Mouse (Mus musculus): ENCODE measurements around the gene Prpsap2. TPM values are rescaled to one million over a fixed set of nuclear protein-coding genes. Genes with fewer than 3 reads are reported as not detected.
"Not testable (repeated sequence)": the region's sequence is repeated elsewhere in the genome, so short reads cannot be mapped to it uniquely, and the experiment has no call there.

Prpsap2 gene
- 28.0 and 31.7 TPM in 2 replicates for polyA plus RNA-seq (2014; fragmentation: Nextera tagmentation; extraction: Ambion mirVana)

GRCm38 (mm10) chr11:61761584-61762407, at the start of gene Prpsap2:
Gene Prpsap2, minus strand, starts transcription at chr11:61762088.
- H3K4me1 ChIP-seq (ENCODE audit: control insufficient read depth, insufficient read depth, low read length), result peaks cover 6% of the 10 kb centered on the region; the same call in 1 of the 2 replicates
- no peaks in the 10 kb centered on the region for H3K9me3 ChIP-seq (ENCODE audit: control insufficient read depth, low read length)
- H3K27me3 ChIP-seq (ENCODE audit: control insufficient read depth, insufficient read depth, low read length), result no peaks in the 10 kb centered on the region
- H3K4me2 ChIP-seq (replicated peaks; ENCODE audit: low read depth, low read length), result peak within 1 kb of the TSS; percentile 73
- under 1% methylated on average over 51 of the region's 51 CpGs for WGBS
- H3K9ac ChIP-seq (ENCODE audit: low read depth, low read length), result peak within 1 kb of the TSS; percentile 82
- H3K36me3 ChIP-seq (ENCODE audit: control insufficient read depth, insufficient read depth, low read length), result no peaks in the 10 kb centered on the region; the same call in 1 of the 2 replicates
- ATAC-seq (ENCODE audit: low FRiP score, low TSS enrichment), result peak; percentile 97
- H3K4me3 ChIP-seq (ENCODE audit: low read length), result peak within 1 kb of the TSS; percentile 54
- peak within 1 kb of the TSS; percentile 68 for H3K27ac ChIP-seq (ENCODE audit: low read depth, low read length)

GRCm38 (mm10) chr11:61809793-61810192, 47.9 kb upstream of the Prpsap2 start:
- WGBS, result 46% methylated on average over 4 of the region's 4 CpGs
- Histone ChIP-seq H3K9me3 (ENCODE audit: control insufficient read depth, low read length) (no peaks in the 10 kb centered on the region), H3K27me3 (ENCODE audit: control insufficient read depth, insufficient read depth, low read length) (no peaks in the 10 kb centered on the region), H3K9ac (ENCODE audit: low read depth, low read length) (no peak overlapping the region), H3K4me1 (ENCODE audit: control insufficient read depth, insufficient read depth, low read length) (no peaks in the 10 kb centered on the region), H3K36me3 (ENCODE audit: control insufficient read depth, insufficient read depth, low read length) (peaks cover 36% of the 10 kb centered on the region; the same call in 1 of the 2 replicates), H3K27ac (ENCODE audit: low read depth, low read length) (no peak overlapping the region), H3K4me2 (replicated peaks; ENCODE audit: low read depth, low read length) (no peak overlapping the region), H3K4me3 (ENCODE audit: low read length) (no peak overlapping the region)
- no peak for ATAC-seq (ENCODE audit: low FRiP score, low TSS enrichment)

GRCm38 (mm10) chr11:61808551-61809117, 46.7 kb upstream of the Prpsap2 start:
- Histone ChIP-seq H3K4me3 (ENCODE audit: low read length) (no peak overlapping the region), H3K4me2 (replicated peaks; ENCODE audit: low read depth, low read length) (no peak overlapping the region), H3K27ac (ENCODE audit: low read depth, low read length) (no peak overlapping the region), H3K36me3 (ENCODE audit: control insufficient read depth, insufficient read depth, low read length) (peaks cover 34% of the 10 kb centered on the region; the same call in 1 of the 2 replicates), H3K27me3 (ENCODE audit: control insufficient read depth, insufficient read depth, low read length) (no peaks in the 10 kb centered on the region), H3K4me1 (ENCODE audit: control insufficient read depth, insufficient read depth, low read length) (no peaks in the 10 kb centered on the region), H3K9ac (ENCODE audit: low read depth, low read length) (no peak overlapping the region), H3K9me3 (ENCODE audit: control insufficient read depth, low read length) (no peaks in the 10 kb centered on the region)
- ATAC-seq (ENCODE audit: low FRiP score, low TSS enrichment), result no peak
- 89% methylated on average over 2 of the region's 2 CpGs for WGBS

GRCm38 (mm10) chr11:61793441-61793840, 31.6 kb upstream of the Prpsap2 start:
- H3K4me1 ChIP-seq (ENCODE audit: control insufficient read depth, insufficient read depth, low read length), result no peaks in the 10 kb centered on the region
- no peak overlapping the region for H3K27ac ChIP-seq (ENCODE audit: low read depth, low read length)
- H3K4me3 ChIP-seq (ENCODE audit: low read length), result no peak overlapping the region
- H3K9me3 ChIP-seq (ENCODE audit: control insufficient read depth, low read length), result no peaks in the 10 kb centered on the region
- no peaks in the 10 kb centered on the region for H3K27me3 ChIP-seq (ENCODE audit: control insufficient read depth, insufficient read depth, low read length)
- H3K9ac ChIP-seq (ENCODE audit: low read depth, low read length), result no peak overlapping the region
- no peak for ATAC-seq (ENCODE audit: low FRiP score, low TSS enrichment)
- WGBS, result 88% methylated on average over 1 of the region's 1 CpGs
- no peak overlapping the region for H3K4me2 ChIP-seq (replicated peaks; ENCODE audit: low read depth, low read length)
- H3K36me3 ChIP-seq (ENCODE audit: control insufficient read depth, insufficient read depth, low read length), result peaks cover 22% of the 10 kb centered on the region; the same call in 1 of the 2 replicates

- H3K9ac ChIP-seq (ENCODE audit: low read depth, low read length), result no peak overlapping the region
- no peak overlapping the region for H3K27ac ChIP-seq (ENCODE audit: low read depth, low read length)
- no peak overlapping the region for H3K4me2 ChIP-seq (replicated peaks; ENCODE audit: low read depth, low read length)
- no peak overlapping the region for H3K4me3 ChIP-seq (ENCODE audit: low read length)
- 96% methylated on average over 1 of the region's 1 CpGs for WGBS
- no peaks in the 10 kb centered on the region for H3K27me3 ChIP-seq (ENCODE audit: control insufficient read depth, insufficient read depth, low read length)
- H3K36me3 ChIP-seq (ENCODE audit: control insufficient read depth, insufficient read depth, low read length), result peaks cover 23% of the 10 kb centered on the region; the same call in 1 of the 2 replicates
- no peak for ATAC-seq (ENCODE audit: low FRiP score, low TSS enrichment)
- no peaks in the 10 kb centered on the region for H3K4me1 ChIP-seq (ENCODE audit: control insufficient read depth, insufficient read depth, low read length)
- H3K9me3 ChIP-seq (ENCODE audit: control insufficient read depth, low read length), result no peaks in the 10 kb centered on the region
Measured at GRCm38 (mm10) chr11:61788550-61788949, 26.7 kb upstream of the Prpsap2 start.

- H3K4me2 ChIP-seq (replicated peaks; ENCODE audit: low read depth, low read length); H3K4me1 ChIP-seq (ENCODE audit: control insufficient read depth, insufficient read depth, low read length); H3K9ac ChIP-seq (ENCODE audit: low read depth, low read length); H3K27ac ChIP-seq (ENCODE audit: low read depth, low read length); ATAC-seq (ENCODE audit: low FRiP score, low TSS enrichment); H3K4me3 ChIP-seq (ENCODE audit: low read length); H3K27me3 ChIP-seq (ENCODE audit: control insufficient read depth, insufficient read depth, low read length); H3K9me3 ChIP-seq (ENCODE audit: control insufficient read depth, low read length): not testable (repeated sequence)
- WGBS, result 97% methylated on average over 3 of the region's 3 CpGs
- peaks cover 26% of the 10 kb centered on the region for H3K36me3 ChIP-seq (ENCODE audit: control insufficient read depth, insufficient read depth, low read length)
Measured at GRCm38 (mm10) chr11:61782526-61782925, 20.6 kb upstream of the Prpsap2 start.

GRCm38 (mm10) chr11:61774551-61775149, 12.8 kb upstream of the Prpsap2 start:
- no peaks in the 10 kb centered on the region for H3K4me1 ChIP-seq (ENCODE audit: control insufficient read depth, insufficient read depth, low read length)
- ATAC-seq (ENCODE audit: low FRiP score, low TSS enrichment), result no peak
- H3K27me3 ChIP-seq (ENCODE audit: control insufficient read depth, insufficient read depth, low read length), result no peaks in the 10 kb centered on the region
- H3K4me2 ChIP-seq (replicated peaks; ENCODE audit: low read depth, low read length), result no peak overlapping the region
- H3K27ac ChIP-seq (ENCODE audit: low read depth, low read length), result no peak overlapping the region
- H3K9ac ChIP-seq (ENCODE audit: low read depth, low read length), result no peak overlapping the region
- H3K4me3 ChIP-seq (ENCODE audit: low read length), result no peak overlapping the region
- peaks cover 19% of the 10 kb centered on the region; the same call in 1 of the 2 replicates for H3K36me3 ChIP-seq (ENCODE audit: control insufficient read depth, insufficient read depth, low read length)
- H3K9me3 ChIP-seq (ENCODE audit: control insufficient read depth, low read length), result no peaks in the 10 kb centered on the region
- WGBS, result 77% methylated on average over 4 of the region's 4 CpGs

- Histone ChIP-seq H3K36me3 (ENCODE audit: control insufficient read depth, insufficient read depth, low read length) (peaks cover 6% of the 10 kb centered on the region), H3K27me3 (ENCODE audit: control insufficient read depth, insufficient read depth, low read length) (no peaks in the 10 kb centered on the region), H3K4me2 (replicated peaks; ENCODE audit: low read depth, low read length) (peak overlapping the region; percentile 73), H3K4me1 (ENCODE audit: control insufficient read depth, insufficient read depth, low read length) (peaks cover 6% of the 10 kb centered on the region; the same call in 1 of the 2 replicates), H3K4me3 (ENCODE audit: low read length) (peak overlapping the region; percentile 54; the same call in 1 of the 2 replicates), H3K27ac (ENCODE audit: low read depth, low read length) (no peak overlapping the region), H3K9me3 (ENCODE audit: control insufficient read depth, low read length) (no peaks in the 10 kb centered on the region), H3K9ac (ENCODE audit: low read depth, low read length) (no peak overlapping the region)
- 73% methylated on average over 5 of the region's 5 CpGs for WGBS
- ATAC-seq (ENCODE audit: low FRiP score, low TSS enrichment), result no peak
Measured at GRCm38 (mm10) chr11:61760518-61760917, 1.4 kb downstream of the Prpsap2 start.

Measured in kidney, embryonic 14.5 days (tissue).